Mouse (Mus musculus) lung, embryonic 14.5 days (tissue): ENCODE results near the gene Ankef1. TPM values are rescaled to one million over a fixed set of nuclear protein-coding genes. Genes with fewer than 3 reads are reported as not detected.

Experiments used
- ATAC-seq: fragments of 200-750 bp; cut with Nextera tagmentation; 2 replicates; pipeline ENCODE4 v1.8.0; 2017; ENCODE audit warnings: mild to moderate bottlenecking, moderate TSS enrichment, moderate library complexity; ENCODE audit not compliant: insufficient read depth
- DNase-seq: peaks from one replicate; pipeline ENCODE4 v3.0.0-alpha.2; 2015
- H3K27ac ChIP-seq: fragments of 300-500 bp; sonication (generic); 2 replicates; pipeline ENCODE4 v1.5.1; 2014; ENCODE audit warnings: low read depth, mild to moderate bottlenecking, moderate library complexity
- H3K27me3 ChIP-seq: fragments of 300-500 bp; sonication (generic); 2 replicates; pipeline ENCODE4 v1.6.1; 2014; ENCODE audit warnings: low read length, control low read depth; ENCODE audit not compliant: insufficient read depth
- H3K36me3 ChIP-seq: fragments of 300-500 bp; sonication (generic); 2 replicates; pipeline ENCODE4 v1.6.1; 2014; ENCODE audit warnings: control low read depth; ENCODE audit not compliant: insufficient read depth
- H3K4me1 ChIP-seq: fragments of 300-500 bp; sonication (generic); 2 replicates; pipeline ENCODE4 v1.6.1; 2014; ENCODE audit warnings: antibody characterized with exemption, control low read depth; ENCODE audit not compliant: insufficient read depth
- H3K4me2 ChIP-seq: fragments of 300-500 bp; sonication (generic); 2 replicates; pipeline ENCODE4 v1.6.1; 2014; ENCODE audit warnings: mild to moderate bottlenecking
- H3K4me3 ChIP-seq: fragments of 300-500 bp; sonication (generic); 2 replicates; pipeline ENCODE4 v1.5.1; 2014; ENCODE audit warnings: low read depth, low read length
- H3K9ac ChIP-seq: fragments of 300-500 bp; sonication (generic); 2 replicates; pipeline ENCODE4 v1.6.1; 2014
- H3K9me3 ChIP-seq: fragments of 300-500 bp; sonication (generic); 2 replicates; pipeline ENCODE4 v1.6.1; 2016; ENCODE audit warnings: low read depth, low read length, control low read depth
- CTCF ChIP-seq: IDR thresholded peaks from 2 replicates; pipeline ENCODE4 v1.5.1; 2016; ENCODE audit warnings: antibody characterized with exemption, low read depth
- WGBS: fragments of 180-500 bp; shearing (Covaris S2); extraction: QIAGEN DNeasy Blood & Tissue Kit; methylation state at CpG from one replicate; pipeline ENCODE4 v1.1.7; 2014; 5-methylcytosine and 5-hydroxymethylcytosine counted together
- polyA plus RNA-seq: library from polyadenylated mRNA; unstranded; fragments of >200 nt; fragmentation: Nextera tagmentation; extraction: Ambion mirVana; gene quantifications from 2 replicates; pipeline ENCODE4 v1.2.1, GENCODE M21; 2014

The Ankef1 gene
- polyA plus RNA-seq, 1 experiment from 2014 or later: 0.16 TPM

GRCm38 (mm10) chr2:136528937-136529336 lies 27.2 kb downstream of the Ankef1 start:
- no peak overlapping the region for H3K4me2 ChIP-seq
- no peak for ATAC-seq
- DNase-seq: no peak
- no peak overlapping the region for H3K27ac ChIP-seq
- H3K4me1 ChIP-seq: no peaks in the 10 kb centered on the region
- no peaks in the 10 kb centered on the region for H3K9me3 ChIP-seq
- H3K27me3 ChIP-seq: no peaks in the 10 kb centered on the region
- H3K36me3 ChIP-seq: no peaks in the 10 kb centered on the region
- WGBS: 82% methylated on average over 7 of the region's 7 CpGs
- H3K4me3 ChIP-seq: no peak overlapping the region
- TF ChIP-seq CTCF: no peak
- no peak overlapping the region for H3K9ac ChIP-seq

- ATAC-seq (peak; percentile 100), DNase-seq (peak; percentile 92)
- H3K9ac ChIP-seq: peak overlapping the region; percentile 42
- under 1% methylated on average over 23 of the region's 23 CpGs for WGBS
- H3K36me3 ChIP-seq: no peaks in the 10 kb centered on the region
- H3K4me1 ChIP-seq: no peaks in the 10 kb centered on the region
- H3K4me2 ChIP-seq: peak overlapping the region; percentile 66
- H3K27ac ChIP-seq: no peak overlapping the region
- no peaks in the 10 kb centered on the region for H3K9me3 ChIP-seq
- no peaks in the 10 kb centered on the region for H3K27me3 ChIP-seq
- TF ChIP-seq CTCF: no peak
- H3K4me3 ChIP-seq: peak overlapping the region; percentile 47
Observed at GRCm38 (mm10) chr2:136532033-136532432, 30.3 kb downstream of the Ankef1 start.

GRCm38 (mm10) chr2:136558020-136558419 lies 56.3 kb downstream of the Ankef1 start:
- no peaks in the 10 kb centered on the region for H3K9me3 ChIP-seq
- peak; percentile 38; the same call in 1 of the 2 replicates for TF ChIP-seq CTCF
- H3K4me2 ChIP-seq: no peak overlapping the region
- DNase-seq (peak; percentile 24), ATAC-seq (no peak)
- H3K36me3 ChIP-seq: no peaks in the 10 kb centered on the region
- H3K4me1 ChIP-seq: no peaks in the 10 kb centered on the region
- no peak overlapping the region for H3K27ac ChIP-seq
- WGBS: 64% methylated on average over 5 of the region's 5 CpGs
- H3K27me3 ChIP-seq: no peaks in the 10 kb centered on the region
- no peak overlapping the region for H3K4me3 ChIP-seq
- no peak overlapping the region for H3K9ac ChIP-seq

GRCm38 (mm10) chr2:136562336-136562735 lies 60.6 kb downstream of the Ankef1 start:
- DNase-seq (no peak), ATAC-seq (no peak)
- Histone ChIP-seq H3K27me3 (no peaks in the 10 kb centered on the region), H3K4me2 (no peak overlapping the region), H3K4me1 (no peaks in the 10 kb centered on the region), H3K9ac (no peak overlapping the region), H3K4me3 (no peak overlapping the region), H3K27ac (no peak overlapping the region), H3K9me3 (no peaks in the 10 kb centered on the region), H3K36me3 (no peaks in the 10 kb centered on the region)
- no peak for TF ChIP-seq CTCF
- WGBS: 68% methylated on average over 1 of the region's 1 CpGs

- no peaks in the 10 kb centered on the region for H3K27me3 ChIP-seq
Observed at GRCm38 (mm10) chr2:136570856-136571255, 69.1 kb downstream of the Ankef1 start.

GRCm38 (mm10) chr2:136582762-136583161 lies 81.1 kb downstream of the Ankef1 start:
- no peak overlapping the region for H3K4me2 ChIP-seq
- no peak for ATAC-seq
- no peaks in the 10 kb centered on the region for H3K9me3 ChIP-seq
- no peaks in the 10 kb centered on the region for H3K27me3 ChIP-seq
- 52% methylated on average over 2 of the region's 2 CpGs for WGBS
- H3K9ac ChIP-seq: no peak overlapping the region
- no peak overlapping the region for H3K4me3 ChIP-seq
- no peak overlapping the region for H3K27ac ChIP-seq
- H3K36me3 ChIP-seq: no peaks in the 10 kb centered on the region
- TF ChIP-seq CTCF: no peak
- peak; percentile 37 for DNase-seq
- no peaks in the 10 kb centered on the region for H3K4me1 ChIP-seq

More at GRCm38 (mm10) chr2:136570856-136571255, 69.1 kb downstream of the Ankef1 start:
- no peaks in the 10 kb centered on the region for H3K36me3 ChIP-seq
- no peak overlapping the region for H3K27ac ChIP-seq
- H3K9me3 ChIP-seq: no peaks in the 10 kb centered on the region
- DNase-seq: no peak
- no peaks in the 10 kb centered on the region for H3K4me1 ChIP-seq
- WGBS: 39% methylated on average over 2 of the region's 2 CpGs
- ATAC-seq: no peak
- TF ChIP-seq CTCF: no peak
- no peak overlapping the region for H3K4me2 ChIP-seq
- H3K4me3 ChIP-seq: no peak overlapping the region
- H3K9ac ChIP-seq: no peak overlapping the region

- no peaks in the 10 kb centered on the region for H3K4me1 ChIP-seq
- 20% methylated on average over 2 of the region's 2 CpGs for WGBS
- no peak overlapping the region for H3K4me2 ChIP-seq
- no peak overlapping the region for H3K27ac ChIP-seq
- no peak for TF ChIP-seq CTCF
- no peak overlapping the region for H3K4me3 ChIP-seq
- H3K36me3 ChIP-seq: no peaks in the 10 kb centered on the region
- no peak overlapping the region for H3K9ac ChIP-seq
- DNase-seq: no peak
- no peaks in the 10 kb centered on the region for H3K27me3 ChIP-seq
- ATAC-seq: no peak
- H3K9me3 ChIP-seq: no peaks in the 10 kb centered on the region
Observed at GRCm38 (mm10) chr2:136588811-136589210, 87.1 kb downstream of the Ankef1 start.

GRCm38 (mm10) chr2:136596451-136596850 lies 94.7 kb downstream of the Ankef1 start:
- Histone ChIP-seq H3K4me2 (no peak overlapping the region), H3K4me3 (no peak overlapping the region)

More at GRCm38 (mm10) chr2:136596451-136596850, 94.7 kb downstream of the Ankef1 start:
- ATAC-seq (no peak), DNase-seq (peak; percentile 71)
- peak; percentile 69 for TF ChIP-seq CTCF
- no peaks in the 10 kb centered on the region for H3K36me3 ChIP-seq
- no peak overlapping the region for H3K27ac ChIP-seq
- H3K9ac ChIP-seq: no peak overlapping the region
- H3K4me1 ChIP-seq: no peaks in the 10 kb centered on the region
- no peaks in the 10 kb centered on the region for H3K9me3 ChIP-seq
- 17% methylated on average over 3 of the region's 3 CpGs for WGBS
- no peaks in the 10 kb centered on the region for H3K27me3 ChIP-seq
